In genomic region chr15:103314181-103314580, GRCm38 (mm10) we compare ENCODE assay signal across 9 mouse cellular contexts. TPM values are rescaled to one million over a fixed set of nuclear protein-coding genes. Genes with fewer than 3 reads are reported as not detected.
DNase-seq lines count a peak whose midpoint lies in the region; ATAC-seq and TF ChIP-seq lines count a peak whose summit lies in the region.
"Had no signal": no experiment of that assay in that cellular context is flagged by ENCODE, and none has a peak within 500 bp of the region (broad histone marks: within the 10 kb centered on the region; RNA-seq: fewer than 3 reads in every experiment).

No protein-coding gene starts in this region.

- TF ChIP-seq CTCF in midbrain, postnatal 0 days (IDR thresholded peaks at IDR 0.05), result no peak

- H3K9ac ChIP-seq in kidney, embryonic 16.5 days (replicated peaks; ENCODE audit: low read length), result peak overlapping the region; percentile 37; the same call in 1 of the 2 replicates
- peak overlapping the region; percentile 52; the same call in 1 of the 2 replicates for H3K9ac ChIP-seq in forebrain, embryonic 12.5 days
- H3K9ac ChIP-seq in intestine, embryonic 15.5 days, result 0 out of 2 replicates have a peak overlapping the region, but pooled peaks have one; percentile 4
- 0 out of 2 replicates have a peak overlapping the region, but pooled peaks have one; percentile 0 for H3K9ac ChIP-seq in midbrain, postnatal 0 days (replicated peaks; ENCODE audit: low read length, poor library complexity, severe bottlenecking)

- H3K4me1 ChIP-seq in kidney, embryonic 16.5 days (ENCODE audit: insufficient read depth, low read length), result peaks cover 31% of the 10 kb centered on the region
- peaks cover 30% of the 10 kb centered on the region for H3K4me1 ChIP-seq in forebrain, embryonic 12.5 days
- peaks cover 22% of the 10 kb centered on the region for H3K4me1 ChIP-seq in intestine, embryonic 15.5 days (replicated peaks)
- H3K4me1 ChIP-seq in midbrain, postnatal 0 days (ENCODE audit: insufficient read depth, low read length), result no peaks in the 10 kb centered on the region

- no peaks in the 10 kb centered on the region; the same call in 1 of the 2 replicates for H3K36me3 ChIP-seq in kidney, embryonic 16.5 days (ENCODE audit: insufficient read depth, low read length)
- H3K36me3 ChIP-seq in forebrain, embryonic 12.5 days (replicated peaks), result peaks cover 34% of the 10 kb centered on the region
- H3K36me3 ChIP-seq in intestine, embryonic 15.5 days, result no peaks in the 10 kb centered on the region
- peaks cover 29% of the 10 kb centered on the region for H3K36me3 ChIP-seq in midbrain, postnatal 0 days (ENCODE audit: insufficient read depth, low read length)

- no peak for DNase-seq in kidney, adult 18-20 months
- no peak for DNase-seq in midbrain, postnatal 0 days (ENCODE audit: low spot score)
- no peak for DNase-seq in frontal cortex, postnatal 14 days (ENCODE audit: low spot score in 2 of 2)
- no peak for DNase-seq in cerebellum, adult 9-10 months
- no peak for DNase-seq in thymus, postnatal 0 days (ENCODE audit: low spot score)

- H3K9me3 ChIP-seq in kidney, embryonic 16.5 days (ENCODE audit: low read length), result no peaks in the 10 kb centered on the region
- no peaks in the 10 kb centered on the region for H3K9me3 ChIP-seq in forebrain, embryonic 12.5 days
- H3K9me3 ChIP-seq in intestine, embryonic 15.5 days, result no peaks in the 10 kb centered on the region
- H3K9me3 ChIP-seq in midbrain, postnatal 0 days (ENCODE audit: low read length), result no peaks in the 10 kb centered on the region

- H3K4me2 ChIP-seq in kidney, embryonic 16.5 days (replicated peaks; ENCODE audit: low read depth, low read length), result peak overlapping the region; percentile 56
- H3K4me2 ChIP-seq in forebrain, embryonic 12.5 days, result peak overlapping the region; percentile 57
- peak overlapping the region; percentile 72 for H3K4me2 ChIP-seq in intestine, embryonic 15.5 days (replicated peaks)
- peak overlapping the region; percentile 5; the same call in 1 of the 2 replicates for H3K4me2 ChIP-seq in midbrain, postnatal 0 days (ENCODE audit: low read depth, low read length, poor library complexity, severe bottlenecking)

- WGBS in kidney, embryonic 16.5 days, result 45% methylated on average over 19 of the region's 22 CpGs
- WGBS in forebrain, embryonic 12.5 days, result 38% methylated on average over 21 of the region's 22 CpGs
- 45% methylated on average over 22 of the region's 22 CpGs for WGBS in intestine, embryonic 15.5 days
- WGBS in midbrain, postnatal 0 days, result 47% methylated on average over 17 of the region's 22 CpGs

- H3K27me3 ChIP-seq in kidney, embryonic 16.5 days (ENCODE audit: insufficient read depth, low read length), result no peaks in the 10 kb centered on the region
- H3K27me3 ChIP-seq in forebrain, embryonic 12.5 days, result peaks cover 17% of the 10 kb centered on the region
- no peaks in the 10 kb centered on the region for H3K27me3 ChIP-seq in intestine, embryonic 15.5 days (replicated peaks)
- no peaks in the 10 kb centered on the region for H3K27me3 ChIP-seq in midbrain, postnatal 0 days (ENCODE audit: insufficient read depth, low read length)

- H3K27ac ChIP-seq in kidney, embryonic 16.5 days (ENCODE audit: low read length), result no peak overlapping the region
- H3K27ac ChIP-seq in forebrain, embryonic 12.5 days, result peak overlapping the region; percentile 33; the same call in 1 of the 2 replicates
- H3K27ac ChIP-seq in intestine, embryonic 15.5 days, result no peak overlapping the region
- H3K27ac ChIP-seq in midbrain, postnatal 0 days (ENCODE audit: low read depth, low read length), result no peak overlapping the region

- peak overlapping the region; percentile 32 for H3K4me3 ChIP-seq in kidney, embryonic 16.5 days (ENCODE audit: low read length)
- H3K4me3 ChIP-seq in forebrain, embryonic 12.5 days (replicated peaks), result no peak overlapping the region
- H3K4me3 ChIP-seq in intestine, embryonic 15.5 days (replicated peaks), result peak overlapping the region; percentile 25; the same call in 1 of the 2 replicates
- H3K4me3 ChIP-seq in midbrain, postnatal 0 days (ENCODE audit: low read depth, low read length), result no peak overlapping the region

- peak; percentile 15; the same call in 1 of the 2 replicates for ATAC-seq in kidney, embryonic 16.5 days (ENCODE audit: low FRiP score, low TSS enrichment)
- ATAC-seq in forebrain, embryonic 12.5 days (ENCODE audit: low FRiP score), result no peak
- 0 out of 2 replicates have a peak, but pooled peaks have one; percentile 11 for ATAC-seq in intestine, embryonic 15.5 days
- ATAC-seq in midbrain, postnatal 0 days (ENCODE audit: low FRiP score), result no peak

RNA-seq across cellular contexts. Expression of gene Gpr84, which starts 3.8 kb away (rescaled TPM):
- polyA plus RNA-seq in kidney, embryonic 16.5 days (2015; fragmentation: Nextera tagmentation; extraction: Ambion mirVana), result 0.30 and 0.67 TPM in 2 replicates
- 0.10 and 0.37 TPM in 2 replicates for polyA plus RNA-seq in forebrain, embryonic 12.5 days (2016; fragmentation: Nextera tagmentation; extraction: Ambion mirVana)
- 0.20 and 0.29 TPM in 2 replicates for polyA plus RNA-seq in intestine, embryonic 15.5 days (2015; fragmentation: Nextera tagmentation; extraction: Ambion mirVana)
- 0.27 TPM in 1 of 2 replicates, not detected in the other for total RNA-seq in midbrain, postnatal 0 days (2014; rRNA removed)
- 0.29 and 0.37 TPM in 2 replicates for polyA plus RNA-seq in midbrain, postnatal 0 days (2015; fragmentation: Nextera tagmentation; extraction: Ambion mirVana)
- polyA plus RNA-seq in thymus, postnatal 0 days (2015; fragmentation: Nextera tagmentation; extraction: Ambion mirVana), result 0.06 TPM in 1 of 2 replicates, not detected in the other

RNA-seq across cellular contexts. Expression of gene Zfp385a, which starts 25.7 kb away (rescaled TPM):
- 12.4 and 14.4 TPM in 2 replicates for polyA plus RNA-seq in kidney, embryonic 16.5 days (2015; fragmentation: Nextera tagmentation; extraction: Ambion mirVana)
- 16.1 and 16.8 TPM in 2 replicates for polyA plus RNA-seq in forebrain, embryonic 12.5 days (2016; fragmentation: Nextera tagmentation; extraction: Ambion mirVana)
- polyA plus RNA-seq in intestine, embryonic 15.5 days (2015; fragmentation: Nextera tagmentation; extraction: Ambion mirVana), result 5.6 TPM in 2 replicates
- 22.0 and 26.5 TPM in 2 replicates for total RNA-seq in midbrain, postnatal 0 days (2014; rRNA removed)
- polyA plus RNA-seq in midbrain, postnatal 0 days (2015; fragmentation: Nextera tagmentation; extraction: Ambion mirVana), result 26.9 and 28.8 TPM in 2 replicates
- polyA plus RNA-seq in thymus, postnatal 0 days (2015; fragmentation: Nextera tagmentation; extraction: Ambion mirVana), result 5.0 and 6.0 TPM in 2 replicates

RNA-seq across cellular contexts. Expression of gene Copz1, which starts 41.7 kb away (rescaled TPM):
- 324 and 333 TPM in 2 replicates for polyA plus RNA-seq in kidney, embryonic 16.5 days (2015; fragmentation: Nextera tagmentation; extraction: Ambion mirVana)
- 226 and 228 TPM in 2 replicates for polyA plus RNA-seq in forebrain, embryonic 12.5 days (2016; fragmentation: Nextera tagmentation; extraction: Ambion mirVana)
- polyA plus RNA-seq in intestine, embryonic 15.5 days (2015; fragmentation: Nextera tagmentation; extraction: Ambion mirVana), result 259 and 262 TPM in 2 replicates
- total RNA-seq in midbrain, postnatal 0 days (2014; rRNA removed), result 127 and 151 TPM in 2 replicates
- polyA plus RNA-seq in midbrain, postnatal 0 days (2015; fragmentation: Nextera tagmentation; extraction: Ambion mirVana), result 178 and 184 TPM in 2 replicates
- polyA plus RNA-seq in thymus, postnatal 0 days (2015; fragmentation: Nextera tagmentation; extraction: Ambion mirVana), result 188 and 210 TPM in 2 replicates

RNA-seq across cellular contexts. Expression of gene Itga5, which starts 52.4 kb away (rescaled TPM):
- 40.7 and 44.3 TPM in 2 replicates for polyA plus RNA-seq in kidney, embryonic 16.5 days (2015; fragmentation: Nextera tagmentation; extraction: Ambion mirVana)
- polyA plus RNA-seq in forebrain, embryonic 12.5 days (2016; fragmentation: Nextera tagmentation; extraction: Ambion mirVana), result 16.8 and 17.3 TPM in 2 replicates
- 44.8 and 45.5 TPM in 2 replicates for polyA plus RNA-seq in intestine, embryonic 15.5 days (2015; fragmentation: Nextera tagmentation; extraction: Ambion mirVana)
- 4.8 and 6.8 TPM in 2 replicates for total RNA-seq in midbrain, postnatal 0 days (2014; rRNA removed)
- polyA plus RNA-seq in midbrain, postnatal 0 days (2015; fragmentation: Nextera tagmentation; extraction: Ambion mirVana), result 3.8 TPM in 2 replicates
- 9.6 and 10.5 TPM in 2 replicates for polyA plus RNA-seq in thymus, postnatal 0 days (2015; fragmentation: Nextera tagmentation; extraction: Ambion mirVana)

RNA-seq across cellular contexts. Expression of gene Nfe2, which starts 56.0 kb away (rescaled TPM):
- 3.8 and 4.2 TPM in 2 replicates for polyA plus RNA-seq in kidney, embryonic 16.5 days (2015; fragmentation: Nextera tagmentation; extraction: Ambion mirVana)
- polyA plus RNA-seq in forebrain, embryonic 12.5 days (2016; fragmentation: Nextera tagmentation; extraction: Ambion mirVana), result 2.1 and 3.4 TPM in 2 replicates
- 3.5 and 4.9 TPM in 2 replicates for polyA plus RNA-seq in intestine, embryonic 15.5 days (2015; fragmentation: Nextera tagmentation; extraction: Ambion mirVana)
- 0.99 and 3.2 TPM in 2 replicates for total RNA-seq in midbrain, postnatal 0 days (2014; rRNA removed)
- 0.26 and 0.32 TPM in 2 replicates for polyA plus RNA-seq in midbrain, postnatal 0 days (2015; fragmentation: Nextera tagmentation; extraction: Ambion mirVana)
- 8.0 and 9.1 TPM in 2 replicates for polyA plus RNA-seq in thymus, postnatal 0 days (2015; fragmentation: Nextera tagmentation; extraction: Ambion mirVana)
- total RNA-seq: layer of hippocampus, postnatal 25 days had no signal

Comparison
In these comparisons a context has a peak if more than half of its experiments do, and no peak if none do; other contexts are left out.
1. ATAC-seq: peak in kidney, embryonic 16.5 days (single experiment) and intestine, embryonic 15.5 days (single experiment); none in forebrain, embryonic 12.5 days (single experiment) and midbrain, postnatal 0 days (single experiment).
2. H3K4me2 ChIP-seq: peak in every context shown above with its lines; median percentile 72 in intestine, embryonic 15.5 days; 57 in forebrain, embryonic 12.5 days; 56 in kidney, embryonic 16.5 days; 5 in midbrain, postnatal 0 days.
3. H3K4me3 ChIP-seq: peak in kidney, embryonic 16.5 days (single experiment) and intestine, embryonic 15.5 days (single experiment); none in forebrain, embryonic 12.5 days (single experiment) and midbrain, postnatal 0 days (single experiment).
4. H3K9ac ChIP-seq: peak in every context shown above with its lines; median percentile 52 in forebrain, embryonic 12.5 days; 37 in kidney, embryonic 16.5 days; 4 in intestine, embryonic 15.5 days; 0 in midbrain, postnatal 0 days.